Mouse (Mus musculus): ENCODE results near the gene Wdr90. TPM values are rescaled to one million over a fixed set of nuclear protein-coding genes. Genes with fewer than 3 reads are reported as not detected.
A peak's percentile ranks its signal among the peaks of the same experiment; 100 is the strongest.

Wdr90 gene
- polyA plus RNA-seq, 2 experiments = 7.5 to 18.1 TPM

DNA sequence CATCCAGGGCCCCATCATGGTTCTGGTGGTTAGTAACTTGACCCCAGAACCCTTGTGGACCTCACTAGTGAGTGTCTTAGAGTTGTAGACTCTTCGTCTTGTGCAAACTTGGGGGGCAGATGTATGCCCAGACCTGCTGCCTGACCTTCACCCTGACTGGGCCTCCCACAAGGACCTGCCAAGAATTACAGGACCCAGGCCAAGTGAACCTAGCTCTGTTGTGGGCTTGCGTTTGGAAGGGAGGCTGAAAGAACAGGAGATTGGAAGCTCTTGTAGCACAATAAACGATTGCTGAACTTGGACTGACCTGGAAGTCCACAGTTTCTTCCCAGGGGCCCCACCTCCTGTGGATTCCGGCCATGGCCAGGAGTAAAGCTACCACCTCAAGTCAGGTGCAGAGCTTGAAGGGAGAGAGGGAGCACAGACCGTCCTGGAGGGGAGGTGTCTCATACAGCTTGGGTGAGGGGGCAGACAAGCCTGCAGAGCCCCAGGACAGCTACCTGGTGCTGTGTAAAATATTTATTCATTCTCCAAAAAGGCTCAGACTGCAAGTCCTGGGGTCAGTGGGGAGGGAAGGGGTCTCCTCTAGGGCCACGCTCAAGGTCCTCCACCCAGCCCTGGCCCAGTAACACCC, 27.2 kb downstream of the Wdr90 start:
- 41% methylated on average over 6 of the region's 6 CpGs for WGBS (ENCODE audit: insufficient replicate concordance)
- Histone ChIP-seq H3K4me1 (replicated peaks; ENCODE audit: control insufficient read depth in 2 of 2, insufficient read depth in 2 of 2, low read length in 1 of 2) (peaks cover 9 to 17% of the 10 kb centered on the region in 2 experiments), H3K4me3 (ENCODE audit: insufficient read depth in 1 of 2, low read depth in 2 of 2, low read length in 2 of 2) (peak overlapping the region; percentile 63 to 70), H3K36me3 (replicated peaks; ENCODE audit: control insufficient read depth, insufficient read depth, low read depth) (peaks cover 15% of the 10 kb centered on the region), H3K4me2 (ENCODE audit: low read depth) (peak overlapping the region; percentile 83), H3K27me3 (ENCODE audit: control insufficient read depth, insufficient read depth, low read length) (no peaks in the 10 kb centered on the region), H3K9ac (replicated peaks) (peak overlapping the region; percentile 66), H3K9me3 (ENCODE audit: control insufficient read depth, low read length) (no peaks in the 10 kb centered on the region), H3K27ac (peak overlapping the region; percentile 47)
- ATAC-seq (ENCODE audit: insufficient read depth) (no peak), DNase-seq (ENCODE audit: low read depth in 3 of 3, low spot score in 3 of 3) (no peak)
- TF ChIP-seq EP300 (IDR thresholded peaks at IDR 0.05; ENCODE audit: low read depth) = no peak
- TF ChIP-seq CTCF (IDR thresholded peaks at IDR 0.05; ENCODE audit: low read depth) = no peak

DNA sequence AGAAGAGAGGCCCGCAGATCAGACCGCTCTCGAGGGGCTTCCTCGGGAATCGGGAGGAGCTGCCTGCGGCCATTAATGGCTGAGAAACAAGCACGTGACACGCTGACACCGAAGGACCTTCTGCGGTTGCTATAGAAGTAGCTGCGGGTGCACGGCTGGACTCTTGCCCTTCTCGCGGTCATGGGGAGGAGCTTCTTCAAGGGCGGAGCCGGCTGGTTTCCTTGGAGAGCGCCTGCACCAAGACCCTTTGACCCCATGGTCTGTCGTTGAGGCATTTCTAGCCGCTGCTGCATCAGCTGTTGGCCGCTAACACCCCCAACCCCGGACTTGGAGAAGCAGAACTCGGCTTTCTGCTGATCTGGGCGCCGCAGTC, 28.0 kb downstream of the Wdr90 start, which contains the start of gene Stub1:
Gene Stub1 (minus strand): TSS at position 114 of the 373 bp plus-strand sequence.
- ATAC-seq (ENCODE audit: insufficient read depth) (peak; percentile 66), DNase-seq (ENCODE audit: low read depth in 3 of 3, low spot score in 3 of 3) (peak; percentile 67 to 73 (median 69))
- WGBS (ENCODE audit: insufficient replicate concordance) = under 1% methylated on average over 24 of the region's 24 CpGs
- Histone ChIP-seq H3K4me1 (replicated peaks; ENCODE audit: control insufficient read depth in 2 of 2, insufficient read depth in 2 of 2, low read length in 1 of 2) (peaks cover 11 to 19% of the 10 kb centered on the region in 2 experiments), H3K27me3 (ENCODE audit: control insufficient read depth, insufficient read depth, low read length) (no peaks in the 10 kb centered on the region), H3K9me3 (ENCODE audit: control insufficient read depth, low read length) (no peaks in the 10 kb centered on the region), H3K36me3 (replicated peaks; ENCODE audit: control insufficient read depth, insufficient read depth, low read depth) (peaks cover 11% of the 10 kb centered on the region), H3K4me2 (ENCODE audit: low read depth) (peak within 1 kb of the TSS; percentile 83), H3K9ac (replicated peaks) (peak within 1 kb of the TSS; percentile 66), H3K27ac (peak within 1 kb of the TSS; percentile 72), H3K4me3 (ENCODE audit: insufficient read depth in 1 of 2, low read depth in 2 of 2, low read length in 2 of 2) (peak within 1 kb of the TSS; percentile 70 to 74)
- TF ChIP-seq CTCF (IDR thresholded peaks at IDR 0.05; ENCODE audit: low read depth) (no peak), EP300 (IDR thresholded peaks at IDR 0.05; ENCODE audit: low read depth) (no peak)

DNA sequence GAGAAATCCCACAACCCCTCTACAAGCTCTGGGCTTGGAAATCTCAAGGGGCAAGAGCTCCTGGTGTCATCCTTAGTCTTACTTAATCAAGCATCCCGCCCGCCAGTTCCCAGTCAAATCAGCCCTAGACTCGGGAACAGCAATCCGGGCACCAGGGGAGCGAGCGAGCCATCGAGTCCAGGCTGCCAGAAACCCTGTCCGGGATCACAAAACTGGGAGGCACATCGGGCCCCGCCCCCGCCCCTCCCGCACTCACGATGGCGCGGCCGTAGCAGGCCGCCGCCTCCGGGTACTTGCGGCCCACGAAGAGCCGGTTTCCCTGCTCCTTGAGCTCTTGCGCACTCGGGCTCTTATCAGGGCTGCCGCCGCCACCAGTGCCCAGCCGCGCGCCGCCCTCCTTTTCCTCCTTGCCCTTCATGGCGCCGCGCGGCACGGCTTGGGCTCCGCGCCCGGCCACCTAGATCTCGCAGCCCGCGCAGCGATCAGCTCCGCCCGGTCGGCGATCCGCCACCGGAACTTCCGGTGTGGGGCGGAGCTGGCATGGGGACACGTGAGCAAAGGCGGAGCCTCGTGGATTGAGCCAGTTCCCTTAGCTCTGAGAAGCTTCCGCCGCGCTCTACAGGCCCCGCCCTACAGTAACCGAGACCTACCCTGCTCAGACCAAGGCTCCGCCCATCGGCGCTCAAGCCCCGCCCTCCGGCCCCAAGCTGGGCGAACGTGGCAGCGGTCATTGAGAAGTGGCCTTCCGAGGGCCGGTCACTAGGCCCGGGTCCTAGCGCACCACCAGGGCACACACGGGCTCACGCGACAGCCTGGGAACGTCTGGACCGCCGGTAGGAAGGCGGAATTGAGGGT, 28.6 kb downstream of the Wdr90 start:
- peak overlapping the region; percentile 66 for H3K9ac ChIP-seq (replicated peaks)
- TF ChIP-seq CTCF (IDR thresholded peaks at IDR 0.05; ENCODE audit: low read depth) (peak; percentile 17; the same call in 1 of the 2 replicates), EP300 (IDR thresholded peaks at IDR 0.05; ENCODE audit: low read depth) (no peak)
- H3K4me2 ChIP-seq (ENCODE audit: low read depth) = peak overlapping the region; percentile 83
- peak overlapping the region; percentile 70 to 74 for H3K4me3 ChIP-seq (ENCODE audit: insufficient read depth in 1 of 2, low read depth in 2 of 2, low read length in 2 of 2)
- H3K36me3 ChIP-seq (replicated peaks; ENCODE audit: control insufficient read depth, insufficient read depth, low read depth) = peaks cover 11% of the 10 kb centered on the region
- peaks cover 11 to 20% of the 10 kb centered on the region in 2 experiments for H3K4me1 ChIP-seq (replicated peaks; ENCODE audit: control insufficient read depth in 2 of 2, insufficient read depth in 2 of 2, low read length in 1 of 2)
- DNase-seq (ENCODE audit: low read depth in 3 of 3, low spot score in 3 of 3) = peak; percentile 98 to 99 (median 99)
- ATAC-seq (ENCODE audit: insufficient read depth) = peak; percentile 90
- H3K27ac ChIP-seq = peak overlapping the region; percentile 72
- H3K9me3 ChIP-seq (ENCODE audit: control insufficient read depth, low read length) = no peaks in the 10 kb centered on the region
- no peaks in the 10 kb centered on the region for H3K27me3 ChIP-seq (ENCODE audit: control insufficient read depth, insufficient read depth, low read length)
- under 1% methylated on average over 77 of the region's 77 CpGs for WGBS (ENCODE audit: insufficient replicate concordance)

DNA sequence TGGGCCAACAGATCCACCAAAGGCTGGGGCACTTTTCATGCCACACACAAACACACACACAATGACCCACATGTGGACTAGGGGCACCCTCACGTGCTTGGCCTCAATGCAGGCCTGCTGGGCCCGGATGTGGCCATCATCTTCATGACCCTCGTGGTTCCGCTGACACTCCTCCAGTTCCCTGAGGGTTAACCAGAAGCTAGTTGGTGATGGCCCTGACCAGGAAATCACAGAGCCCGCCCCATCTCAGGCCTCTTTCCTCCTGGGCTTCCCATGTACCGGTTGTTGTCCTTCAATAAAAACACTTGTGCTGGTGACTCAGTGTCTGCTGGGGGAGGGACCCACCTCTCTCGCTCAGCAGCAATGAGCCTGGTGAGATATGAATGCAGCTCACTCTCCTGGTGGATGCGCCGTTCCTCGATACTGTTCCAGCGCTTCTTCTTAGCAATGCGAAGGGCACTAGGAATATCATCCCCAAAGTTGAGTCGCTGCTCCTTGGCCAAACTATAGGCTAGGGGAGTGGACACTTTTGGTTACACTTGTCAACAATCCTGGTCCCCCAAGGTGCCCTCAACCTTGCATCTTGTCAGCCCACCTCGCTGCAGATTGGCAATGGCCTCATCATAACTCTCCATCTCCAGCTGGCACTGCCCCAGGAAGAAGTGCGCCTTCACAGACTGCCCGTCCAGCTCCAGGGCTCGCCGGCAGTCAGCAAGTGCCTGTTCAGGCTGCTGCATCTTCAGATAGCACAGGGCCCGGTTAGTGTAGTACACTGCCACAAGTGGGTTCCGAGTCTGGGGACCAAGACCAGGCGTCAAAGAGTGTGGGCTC, 29.6 kb downstream of the Wdr90 start:
- Histone ChIP-seq H3K9ac (replicated peaks) (peak overlapping the region; percentile 63), H3K27ac (peak overlapping the region; percentile 38), H3K9me3 (ENCODE audit: control insufficient read depth, low read length) (no peaks in the 10 kb centered on the region), H3K4me3 (ENCODE audit: insufficient read depth in 1 of 2, low read depth in 2 of 2, low read length in 2 of 2) (peak overlapping the region; percentile 70 to 74), H3K27me3 (ENCODE audit: control insufficient read depth, insufficient read depth, low read length) (no peaks in the 10 kb centered on the region), H3K4me1 (replicated peaks; ENCODE audit: control insufficient read depth in 2 of 2, insufficient read depth in 2 of 2, low read length in 1 of 2) (peaks cover 10 to 16% of the 10 kb centered on the region in 2 experiments), H3K4me2 (ENCODE audit: low read depth) (peak overlapping the region; percentile 83), H3K36me3 (replicated peaks; ENCODE audit: control insufficient read depth, insufficient read depth, low read depth) (peaks cover 11% of the 10 kb centered on the region)
- DNase-seq (ENCODE audit: low read depth in 3 of 3, low spot score in 3 of 3) (no peak), ATAC-seq (ENCODE audit: insufficient read depth) (no peak)
- TF ChIP-seq CTCF (IDR thresholded peaks at IDR 0.05; ENCODE audit: low read depth) = no peak
- no peak for TF ChIP-seq EP300 (IDR thresholded peaks at IDR 0.05; ENCODE audit: low read depth)
- 43% methylated on average over 21 of the region's 21 CpGs for WGBS (ENCODE audit: insufficient replicate concordance)

Measured in liver, embryonic 14.5 days (tissue).